Mouse (Mus musculus) ES-Bruce4 (cell line): ENCODE results near the gene Ctc1.

Experiments
- CTCF ChIP-seq: IDR thresholded peaks from one replicate; pipeline ENCODE4 v1.8.1; 2011; ENCODE audit warnings: low read depth, low read length
- POLR2A ChIP-seq: IDR thresholded peaks from one replicate; pipeline ENCODE4 v1.8.1; 2011; ENCODE audit warnings: low read length; ENCODE audit not compliant: insufficient read depth

- TF ChIP-seq CTCF (no peak), POLR2A (no peak)
Observed at GRCm38 (mm10) chr11:69058729-69059356, 43.1 kb downstream of the Ctc1 start.
